Mouse (Mus musculus) cerebellum, adult 2 months (tissue): Measurements from ENCODE around the gene Rps13.

ENCODE experiments used
- CTCF ChIP-seq: fragments of 200-500 bp; IDR thresholded peaks from 2 replicates; pipeline ENCODE4 v1.5.1; 2011; ENCODE audit warnings: low read depth, mild to moderate bottlenecking, control low read depth, low read length, moderate library complexity, borderline replicate concordance; ENCODE audit not compliant: insufficient read depth
- POLR2A ChIP-seq: fragments of 200-500 bp; IDR thresholded peaks from 2 replicates; pipeline ENCODE4 v1.6.1; 2011; ENCODE audit warnings: low read length, control low read depth, borderline replicate concordance; ENCODE audit not compliant: insufficient read depth

- TF ChIP-seq POLR2A (no peak), CTCF (no peak)
Observed at GRCm38 (mm10) chr7:116286611-116287355, 47.2 kb downstream of the Rps13 start.
